Mouse (Mus musculus): ENCODE data around the gene Hspa12a.

Gene Hspa12a

GRCm38 (mm10) chr19:58758871-58759270, 184.6 kb downstream of the Hspa12a start:
- DNase-seq (ENCODE audit: low read depth, low spot score), result no peak

- DNase-seq (ENCODE audit: low read depth, low spot score), result no peak
Observed at GRCm38 (mm10) chr19:58751504-58751903, 191.9 kb downstream of the Hspa12a start.

- DNase-seq (ENCODE audit: low read depth, low spot score), result no peak
Observed at GRCm38 (mm10) chr19:58750822-58751221, 192.6 kb downstream of the Hspa12a start.

GRCm38 (mm10) chr19:58747498-58748000, 195.9 kb downstream of the Hspa12a start:
- no peak for DNase-seq (ENCODE audit: low read depth, low spot score)
